Mouse (Mus musculus): Measurements from ENCODE around the gene Cryzl2.

Cryzl2 gene

GRCm38 (mm10) chr1:157458421-157459208 is at the start of gene Cryzl2:
TSS of gene Cryzl2 (plus strand) at chr1:157458577.
- peak; percentile 96 for DNase-seq (ENCODE audit: low spot score)

GRCm38 (mm10) chr1:157409648-157410047 is 48.7 kb upstream of the Cryzl2 start:
- no peak for DNase-seq (ENCODE audit: low spot score)

- peak; percentile 9 for DNase-seq (ENCODE audit: low spot score)
Measured at GRCm38 (mm10) chr1:157410937-157411336, 47.4 kb upstream of the Cryzl2 start.

GRCm38 (mm10) chr1:157411341-157411710 is 47.1 kb upstream of the Cryzl2 start:
- no peak for DNase-seq (ENCODE audit: low spot score)

- peak; percentile 66 for DNase-seq (ENCODE audit: low spot score)
Measured at GRCm38 (mm10) chr1:157411711-157412380, 46.5 kb upstream of the Cryzl2 start.

GRCm38 (mm10) chr1:157412454-157413369 is 45.7 kb upstream of the Cryzl2 start, which contains the start of gene Rasal2:
TSS of gene Rasal2 (minus strand) at chr1:157412595.
- peak; percentile 99 for DNase-seq (ENCODE audit: low spot score)

- DNase-seq (ENCODE audit: low spot score), result no peak
Measured at GRCm38 (mm10) chr1:157415771-157416170, 42.6 kb upstream of the Cryzl2 start.

- no peak for DNase-seq (ENCODE audit: low spot score)
Measured at GRCm38 (mm10) chr1:157416628-157417027, 41.7 kb upstream of the Cryzl2 start.

- no peak for DNase-seq (ENCODE audit: low spot score)
Measured at GRCm38 (mm10) chr1:157417414-157417813, 41.0 kb upstream of the Cryzl2 start.

- DNase-seq (ENCODE audit: low spot score), result no peak
Measured at GRCm38 (mm10) chr1:157417861-157418260, 40.5 kb upstream of the Cryzl2 start.

GRCm38 (mm10) chr1:157425741-157426427 is 32.5 kb upstream of the Cryzl2 start:
- no peak for DNase-seq (ENCODE audit: low spot score)

GRCm38 (mm10) chr1:157426933-157427332 is 31.4 kb upstream of the Cryzl2 start:
- DNase-seq (ENCODE audit: low spot score), result no peak

GRCm38 (mm10) chr1:157427604-157428003 is 30.8 kb upstream of the Cryzl2 start:
- DNase-seq (ENCODE audit: low spot score), result no peak

- DNase-seq (ENCODE audit: low spot score), result no peak
Measured at GRCm38 (mm10) chr1:157428366-157428765, 30.0 kb upstream of the Cryzl2 start.

GRCm38 (mm10) chr1:157433316-157433715 is 25.1 kb upstream of the Cryzl2 start:
- no peak for DNase-seq (ENCODE audit: low spot score)

GRCm38 (mm10) chr1:157434404-157434803 is 24.0 kb upstream of the Cryzl2 start:
- no peak for DNase-seq (ENCODE audit: low spot score)

GRCm38 (mm10) chr1:157435926-157436325 is 22.5 kb upstream of the Cryzl2 start:
- DNase-seq (ENCODE audit: low spot score), result no peak

- no peak for DNase-seq (ENCODE audit: low spot score)
Measured at GRCm38 (mm10) chr1:157438290-157438689, 20.1 kb upstream of the Cryzl2 start.

GRCm38 (mm10) chr1:157439101-157439500 is 19.3 kb upstream of the Cryzl2 start:
- DNase-seq (ENCODE audit: low spot score), result no peak

- DNase-seq (ENCODE audit: low spot score), result peak; percentile 81
Measured at GRCm38 (mm10) chr1:157439973-157440641, 18.3 kb upstream of the Cryzl2 start.

Data from embryo, embryonic 10 days (tissue).